Mouse (Mus musculus) adrenal gland, postnatal 36 days (tissue): ENCODE measurements around the gene Rai14. TPM values are rescaled to one million over a fixed set of nuclear protein-coding genes. Genes with fewer than 3 reads are reported as not detected.
A peak's percentile ranks its signal among the peaks of the same experiment; 100 is the strongest.

Experiments used
- DNase-seq, 2 experiments: peaks; one replicate each; pipeline ENCODE4 v3.0.0; 2021; ENCODE audit warnings: mixed read lengths in 1 of 2
- total RNA-seq, 2 experiments: library from RNA; stranded (reverse); gene quantifications; 2 replicates each; pipeline ENCODE4 v1.2.3; 2021

Gene Rai14
- total RNA-seq, 2 experiments from 2014 or later = 25.9 to 32.3 TPM

- no peak for DNase-seq
Observed at GRCm38 (mm10) chr15:10652931-10653475, 61.4 kb downstream of the Rai14 start.

GRCm38 (mm10) chr15:10648372-10649109 lies 65.9 kb downstream of the Rai14 start:
- DNase-seq = no peak

- no peak for DNase-seq
Observed at GRCm38 (mm10) chr15:10646297-10646696, 68.1 kb downstream of the Rai14 start.

GRCm38 (mm10) chr15:10645101-10645500 lies 69.3 kb downstream of the Rai14 start:
- no peak for DNase-seq

- no peak for DNase-seq
Observed at GRCm38 (mm10) chr15:10643819-10644218, 70.6 kb downstream of the Rai14 start.

- DNase-seq = no peak
Observed at GRCm38 (mm10) chr15:10643224-10643623, 71.2 kb downstream of the Rai14 start.

GRCm38 (mm10) chr15:10642419-10642818 lies 72.0 kb downstream of the Rai14 start:
- DNase-seq = no peak

- no peak for DNase-seq
Observed at GRCm38 (mm10) chr15:10640721-10641120, 73.7 kb downstream of the Rai14 start.

GRCm38 (mm10) chr15:10637251-10637793 lies 77.1 kb downstream of the Rai14 start:
- no peak for DNase-seq

- no peak for DNase-seq
Observed at GRCm38 (mm10) chr15:10636844-10637243, 77.6 kb downstream of the Rai14 start.

GRCm38 (mm10) chr15:10635121-10635520 lies 79.3 kb downstream of the Rai14 start:
- DNase-seq = no peak

GRCm38 (mm10) chr15:10634176-10634575 lies 80.2 kb downstream of the Rai14 start:
- no peak for DNase-seq

- no peak for DNase-seq
Observed at GRCm38 (mm10) chr15:10633381-10633780, 81.0 kb downstream of the Rai14 start.

- DNase-seq = no peak
Observed at GRCm38 (mm10) chr15:10632581-10632980, 81.8 kb downstream of the Rai14 start.

- no peak for DNase-seq
Observed at GRCm38 (mm10) chr15:10632060-10632459, 82.4 kb downstream of the Rai14 start.

- no peak for DNase-seq
Observed at GRCm38 (mm10) chr15:10631541-10631940, 82.9 kb downstream of the Rai14 start.

- no peak for DNase-seq
Observed at GRCm38 (mm10) chr15:10628980-10629346, 85.5 kb downstream of the Rai14 start.

GRCm38 (mm10) chr15:10628131-10628979 lies 86.1 kb downstream of the Rai14 start:
- DNase-seq = no peak

- peak; percentile 16 to 26 for DNase-seq
Observed at GRCm38 (mm10) chr15:10623571-10624227, 90.7 kb downstream of the Rai14 start.

- no peak for DNase-seq
Observed at GRCm38 (mm10) chr15:10621194-10621593, 93.2 kb downstream of the Rai14 start.

GRCm38 (mm10) chr15:10619678-10620077 lies 94.7 kb downstream of the Rai14 start:
- no peak for DNase-seq

GRCm38 (mm10) chr15:10618276-10618675 lies 96.1 kb downstream of the Rai14 start:
- DNase-seq = no peak
